Mouse (Mus musculus): ENCODE data around the gene Gm28053. TPM values are rescaled to one million over a fixed set of nuclear protein-coding genes. Genes with fewer than 3 reads are reported as not detected.

The Gm28053 gene
- total and polyA plus RNA-seq, 2 experiments, result not detected

DNA sequence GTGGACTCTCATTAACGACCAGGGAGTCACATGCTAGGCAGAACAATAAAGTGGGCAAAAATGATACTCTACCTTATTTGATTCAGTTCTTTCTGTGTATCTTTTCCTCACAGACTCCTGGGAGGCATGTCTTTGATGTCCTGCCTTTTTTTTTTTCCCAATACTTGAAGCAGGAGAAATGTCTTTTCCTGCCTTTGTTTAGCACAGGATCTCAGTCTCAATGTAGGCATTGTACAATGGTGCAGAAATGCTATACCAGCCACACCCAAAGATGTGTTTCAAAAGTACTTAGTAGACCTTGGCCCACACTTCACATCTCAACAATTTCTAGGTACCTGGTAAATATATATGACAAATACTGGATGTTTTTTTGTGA lies 20.9 kb upstream of the Gm28053 start:
- WGBS, result 34% methylated on average over 1 of the region's 1 CpGs
- Histone ChIP-seq H3K4me1 (ENCODE audit: control insufficient read depth, insufficient read depth, low read length) (no peaks in the 10 kb centered on the region; the same call in 1 of the 2 replicates), H3K9ac (ENCODE audit: low read depth, low read length) (no peak overlapping the region), H3K27ac (replicated peaks; ENCODE audit: insufficient read depth, low read depth, low read length) (no peak overlapping the region; the same call in 1 of the 2 replicates), H3K4me3 (ENCODE audit: insufficient read depth, low read depth, low read length) (no peak overlapping the region), H3K79me2 (ENCODE audit: control insufficient read depth, insufficient read depth, low read length) (no peaks in the 10 kb centered on the region), H3K36me3 (ENCODE audit: control insufficient read depth, insufficient read depth, low read length) (peaks cover 4% of the 10 kb centered on the region; the same call in 1 of the 2 replicates), H3K27me3 (ENCODE audit: control insufficient read depth, insufficient read depth, low read length) (no peaks in the 10 kb centered on the region)
- DNase-seq (ENCODE audit: extremely low read depth, low read depth, low spot score), result no peak
- no peak for TF ChIP-seq POLR2A (IDR thresholded peaks at IDR 0.05; ENCODE audit: extremely low read depth, insufficient read depth, low read length)
- TF ChIP-seq CTCF (IDR thresholded peaks at IDR 0.05; ENCODE audit: low read depth, low read length), result no peak

DNA sequence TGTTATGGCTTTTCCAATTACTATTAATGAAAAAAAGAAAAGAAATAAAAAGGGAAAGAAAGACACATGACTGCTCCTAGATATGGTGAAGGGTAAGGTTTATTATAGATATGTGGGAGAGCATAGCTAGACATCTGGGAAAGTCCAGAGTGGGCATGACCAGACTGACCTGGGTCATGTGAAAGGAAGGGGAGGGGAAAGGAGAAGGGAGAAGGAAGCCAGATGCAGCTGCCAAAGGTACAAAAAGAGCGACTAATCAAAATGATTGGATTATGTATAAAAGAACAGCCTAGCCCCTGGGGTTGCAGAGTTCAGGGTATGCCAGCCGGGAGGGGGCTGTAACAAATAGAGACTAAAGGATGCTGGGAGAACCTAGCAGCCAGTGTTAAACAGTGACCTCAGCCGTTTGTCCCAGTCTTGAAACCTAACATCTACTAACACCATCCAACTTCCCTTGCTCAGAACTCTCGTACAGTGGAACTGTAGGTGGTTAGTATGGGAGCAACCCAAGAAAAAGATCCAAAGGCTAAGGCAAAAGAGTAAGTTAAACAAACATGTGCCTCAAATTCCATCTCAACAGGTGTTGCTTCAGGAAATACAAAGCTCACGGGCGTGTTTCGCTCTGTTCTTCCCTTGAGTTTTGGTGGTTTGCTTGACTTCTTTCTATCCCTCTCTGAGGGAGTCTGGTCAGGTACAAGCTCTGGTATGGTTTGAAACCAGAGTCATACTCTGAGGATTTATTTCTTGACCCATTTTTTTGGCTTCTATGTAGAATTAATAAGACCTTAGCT lies 20.1 kb upstream of the Gm28053 start:
- peaks cover under 1% of the 10 kb centered on the region; the same call in 1 of the 2 replicates for H3K4me1 ChIP-seq (ENCODE audit: control insufficient read depth, insufficient read depth, low read length)
- no peak for DNase-seq (ENCODE audit: extremely low read depth, low read depth, low spot score)

DNA sequence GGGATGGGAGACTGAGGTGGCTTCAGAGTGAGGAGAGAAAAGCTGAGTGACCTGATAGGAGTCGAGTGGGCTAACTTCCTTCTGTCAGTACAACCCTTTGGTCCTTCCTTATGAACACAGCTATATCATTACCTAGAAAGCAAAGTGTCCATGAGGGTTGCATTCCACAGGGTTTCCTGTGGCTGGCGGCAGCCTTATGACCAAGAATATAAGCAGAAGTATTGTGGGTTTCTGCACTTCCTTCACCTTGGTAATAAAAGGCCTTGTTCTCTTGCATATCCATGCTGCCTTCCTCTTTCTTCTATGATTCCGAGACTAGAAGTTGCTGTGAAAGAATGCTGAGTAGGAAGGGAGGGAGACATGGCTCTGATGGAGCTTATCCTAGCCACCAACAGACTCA lies 19.5 kb upstream of the Gm28053 start:
- Histone ChIP-seq H3K4me1 (ENCODE audit: control insufficient read depth, insufficient read depth, low read length) (peaks cover 4% of the 10 kb centered on the region; the same call in 1 of the 2 replicates), H3K27ac (replicated peaks; ENCODE audit: insufficient read depth, low read depth, low read length) (peak overlapping the region; percentile 70; the same call in 1 of the 2 replicates), H3K27me3 (ENCODE audit: control insufficient read depth, insufficient read depth, low read length) (no peaks in the 10 kb centered on the region), H3K79me2 (ENCODE audit: control insufficient read depth, insufficient read depth, low read length) (no peaks in the 10 kb centered on the region), H3K9ac (ENCODE audit: low read depth, low read length) (no peak overlapping the region), H3K4me3 (ENCODE audit: insufficient read depth, low read depth, low read length) (no peak overlapping the region), H3K36me3 (ENCODE audit: control insufficient read depth, insufficient read depth, low read length) (0 out of 2 replicates have a peak, but pooled peaks cover 4% of the 10 kb centered on the region)
- DNase-seq (ENCODE audit: extremely low read depth, low read depth, low spot score), result no peak
- TF ChIP-seq POLR2A (IDR thresholded peaks at IDR 0.05; ENCODE audit: extremely low read depth, insufficient read depth, low read length), result no peak
- no peak for TF ChIP-seq CTCF (IDR thresholded peaks at IDR 0.05; ENCODE audit: low read depth, low read length)
- WGBS, result 83% methylated on average over 3 of the region's 3 CpGs

More for the DNA sequence above, 20.1 kb upstream of the Gm28053 start:
- Histone ChIP-seq H3K4me3 (ENCODE audit: insufficient read depth, low read depth, low read length) (no peak overlapping the region), H3K9ac (ENCODE audit: low read depth, low read length) (no peak overlapping the region), H3K79me2 (ENCODE audit: control insufficient read depth, insufficient read depth, low read length) (no peaks in the 10 kb centered on the region), H3K36me3 (ENCODE audit: control insufficient read depth, insufficient read depth, low read length) (0 out of 2 replicates have a peak, but pooled peaks cover 4% of the 10 kb centered on the region), H3K27me3 (ENCODE audit: control insufficient read depth, insufficient read depth, low read length) (no peaks in the 10 kb centered on the region), H3K27ac (replicated peaks; ENCODE audit: insufficient read depth, low read depth, low read length) (peak overlapping the region; percentile 55)
- WGBS, result 87% methylated on average over 7 of the region's 7 CpGs
- no peak for TF ChIP-seq CTCF (IDR thresholded peaks at IDR 0.05; ENCODE audit: low read depth, low read length)
- TF ChIP-seq POLR2A (IDR thresholded peaks at IDR 0.05; ENCODE audit: extremely low read depth, insufficient read depth, low read length), result no peak

DNA sequence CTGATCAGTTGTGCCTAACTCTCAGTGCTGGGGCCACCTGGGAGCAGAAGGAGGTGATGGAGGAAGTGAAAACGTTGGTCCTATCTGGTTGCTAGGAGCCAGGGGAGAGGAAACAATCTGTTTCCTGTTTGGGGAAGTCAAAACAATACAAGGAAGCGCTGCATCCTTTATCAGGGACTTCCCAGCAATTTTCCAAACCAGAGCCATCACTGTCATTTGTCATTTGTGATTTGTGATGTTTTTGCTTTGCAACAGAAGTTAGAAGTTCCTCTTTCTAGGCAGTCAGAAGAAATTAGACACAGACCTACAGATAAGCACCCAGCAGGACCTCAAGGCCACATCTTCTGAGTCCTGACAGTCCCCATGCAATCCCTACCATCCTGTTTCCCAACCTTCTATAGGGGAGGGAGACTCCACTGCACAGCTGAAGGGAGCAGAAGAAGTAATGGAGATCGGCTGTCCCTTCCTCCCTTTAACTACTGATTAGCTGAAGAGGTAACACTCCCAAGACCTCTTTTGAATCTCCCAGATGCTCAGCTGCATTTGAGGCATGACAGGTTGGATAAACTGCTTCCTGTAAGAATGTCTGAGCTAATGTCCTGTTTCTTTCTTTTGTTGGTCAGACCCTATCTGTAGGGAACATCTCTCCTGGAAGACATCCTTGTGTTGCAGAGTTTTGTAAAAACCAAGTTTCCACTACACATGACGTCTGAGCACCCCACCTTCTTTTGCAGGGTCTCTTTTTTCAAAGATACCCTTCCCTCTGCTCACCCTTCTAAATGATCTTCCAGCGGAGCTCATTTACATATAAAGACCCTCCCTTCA lies 17.9 kb upstream of the Gm28053 start:
- H3K36me3 ChIP-seq (ENCODE audit: control insufficient read depth, insufficient read depth, low read length), result 0 out of 2 replicates have a peak, but pooled peaks cover 4% of the 10 kb centered on the region
- H3K4me3 ChIP-seq (ENCODE audit: insufficient read depth, low read depth, low read length), result no peak overlapping the region
- H3K79me2 ChIP-seq (ENCODE audit: control insufficient read depth, insufficient read depth, low read length), result no peaks in the 10 kb centered on the region
- no peak for DNase-seq (ENCODE audit: extremely low read depth, low read depth, low spot score)
- TF ChIP-seq CTCF (IDR thresholded peaks at IDR 0.05; ENCODE audit: low read depth, low read length) (no peak), POLR2A (IDR thresholded peaks at IDR 0.05; ENCODE audit: extremely low read depth, insufficient read depth, low read length) (no peak)
- peaks cover 4% of the 10 kb centered on the region; the same call in 1 of the 2 replicates for H3K4me1 ChIP-seq (ENCODE audit: control insufficient read depth, insufficient read depth, low read length)
- peak overlapping the region; percentile 69 for H3K27ac ChIP-seq (replicated peaks; ENCODE audit: insufficient read depth, low read depth, low read length)
- 66% methylated on average over 5 of the region's 5 CpGs for WGBS
- H3K9ac ChIP-seq (ENCODE audit: low read depth, low read length), result no peak overlapping the region
- H3K27me3 ChIP-seq (ENCODE audit: control insufficient read depth, insufficient read depth, low read length), result no peaks in the 10 kb centered on the region

DNA sequence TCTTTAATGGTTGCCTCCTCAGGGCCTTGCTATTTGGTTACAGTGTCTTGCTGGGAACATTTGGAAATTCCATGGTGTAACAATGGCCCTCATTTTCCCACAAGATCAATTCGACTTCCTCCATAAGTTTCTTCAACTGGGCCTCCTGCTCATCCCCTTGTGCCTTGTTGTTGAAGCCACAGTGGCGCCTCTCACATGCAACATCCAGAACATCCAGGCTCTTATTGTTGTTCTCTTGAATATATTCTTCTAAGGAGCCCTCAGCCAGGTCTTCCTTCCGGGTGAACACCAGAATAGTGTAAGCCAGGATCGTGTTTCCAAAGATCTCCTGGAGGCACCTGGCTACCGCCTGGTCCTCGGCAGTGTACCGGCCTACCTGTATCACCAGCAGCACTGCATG lies 16.3 kb upstream of the Gm28053 start:
- H3K36me3 ChIP-seq (ENCODE audit: control insufficient read depth, insufficient read depth, low read length), result peaks cover 4% of the 10 kb centered on the region; the same call in 1 of the 2 replicates
- peaks cover 4% of the 10 kb centered on the region; the same call in 1 of the 2 replicates for H3K4me1 ChIP-seq (ENCODE audit: control insufficient read depth, insufficient read depth, low read length)
- WGBS, result 90% methylated on average over 7 of the region's 7 CpGs
- DNase-seq (ENCODE audit: extremely low read depth, low read depth, low spot score), result no peak
- no peak overlapping the region for H3K9ac ChIP-seq (ENCODE audit: low read depth, low read length)
- H3K27me3 ChIP-seq (ENCODE audit: control insufficient read depth, insufficient read depth, low read length), result no peaks in the 10 kb centered on the region
- no peaks in the 10 kb centered on the region for H3K79me2 ChIP-seq (ENCODE audit: control insufficient read depth, insufficient read depth, low read length)
- no peak for TF ChIP-seq POLR2A (IDR thresholded peaks at IDR 0.05; ENCODE audit: extremely low read depth, insufficient read depth, low read length)
- TF ChIP-seq CTCF (IDR thresholded peaks at IDR 0.05; ENCODE audit: low read depth, low read length), result no peak
- peak overlapping the region; percentile 59 for H3K27ac ChIP-seq (replicated peaks; ENCODE audit: insufficient read depth, low read depth, low read length)
- no peak overlapping the region for H3K4me3 ChIP-seq (ENCODE audit: insufficient read depth, low read depth, low read length)
